Mouse (Mus musculus) kidney, adult 2 months (tissue): ENCODE measurements around the gene Slc39a11.

Experiments
- CTCF ChIP-seq: fragments of 200-500 bp; conservative IDR thresholded peaks from 2 replicates; pipeline ENCODE4 v1.5.1; 2011; ENCODE audit warnings: low read depth, mild to moderate bottlenecking, control low read depth, low read length, moderate library complexity, mixed read lengths; ENCODE audit not compliant: insufficient read depth, insufficient read length
- POLR2A ChIP-seq: fragments of 200-500 bp; IDR thresholded peaks from one replicate; pipeline ENCODE4 v1.6.1; 2011; ENCODE audit warnings: low read depth, low read length, control low read depth

DNA sequence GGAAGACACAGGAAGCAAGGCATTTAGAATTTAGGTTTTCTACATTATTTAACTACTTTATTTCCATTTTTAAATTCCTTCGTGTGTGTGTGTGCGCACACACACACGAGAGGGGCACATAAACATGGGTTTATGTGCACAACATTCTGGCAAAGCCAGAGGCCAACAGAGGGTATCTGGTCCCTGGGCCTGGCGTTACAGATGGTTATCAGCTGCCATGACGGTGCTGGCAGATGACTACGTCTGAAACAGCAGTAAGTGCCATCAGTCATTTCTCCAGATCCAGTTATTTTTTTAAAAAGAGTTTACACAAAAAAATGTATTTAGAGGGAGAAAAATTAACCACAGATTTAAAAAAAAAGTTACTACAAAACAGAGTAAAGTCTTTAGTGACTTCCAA is 16.3 kb upstream of the Slc39a11 start:
- TF ChIP-seq CTCF (no peak), POLR2A (no peak)
